Comparison of ENCODE assay signal across 13 mouse cellular contexts in genomic region chr1:119498536-119499231, GRCm38 (mm10). TPM values are rescaled to one million over a fixed set of nuclear protein-coding genes. Genes with fewer than 3 reads are reported as not detected.
DNase-seq lines count a peak whose midpoint lies in the region; ATAC-seq and TF ChIP-seq lines count a peak whose summit lies in the region.
"Had no signal": no experiment of that assay in that cellular context is flagged by ENCODE, and none has a peak within 500 bp of the region (broad histone marks: within the 10 kb centered on the region; RNA-seq: fewer than 3 reads in every experiment).

No protein-coding gene starts in this region.

- no peak overlapping the region for H3K9ac ChIP-seq in lung, postnatal 0 days (replicated peaks; ENCODE audit: low read depth)
- H3K9ac ChIP-seq: embryonic facial prominence, embryonic 15.5 days; limb, embryonic 15.5 days had no signal

- H3K9me3 ChIP-seq in lung, postnatal 0 days (ENCODE audit: low read length): no peaks in the 10 kb centered on the region
- H3K9me3 ChIP-seq: embryonic facial prominence, embryonic 15.5 days; limb, embryonic 15.5 days had no signal

- peaks cover 16% of the 10 kb centered on the region for H3K4me1 ChIP-seq in lung, postnatal 0 days (ENCODE audit: insufficient read depth, low read depth, low read length)
- peaks cover 26% of the 10 kb centered on the region for H3K4me1 ChIP-seq in lung, adult 2 months (ENCODE audit: control insufficient read depth, insufficient read depth, low read length)

- no peak overlapping the region for H3K4me2 ChIP-seq in lung, postnatal 0 days (replicated peaks; ENCODE audit: low read depth, low read length)
- H3K4me2 ChIP-seq: embryonic facial prominence, embryonic 15.5 days; limb, embryonic 15.5 days had no signal

- no peak for TF ChIP-seq EP300 in lung, postnatal 0 days (IDR thresholded peaks at IDR 0.05)

- TF ChIP-seq POLR2A in lung, adult 2 months (IDR thresholded peaks at IDR 0.05; ENCODE audit: borderline replicate concordance, extremely low read depth, low read depth, low read length): no peak

- H3K36me3 ChIP-seq in lung, postnatal 0 days (ENCODE audit: insufficient read depth, low read length): no peaks in the 10 kb centered on the region

- peak overlapping the region; percentile 0; the same call in 1 of the 2 replicates for H3K27ac ChIP-seq in lung, postnatal 0 days (ENCODE audit: low read length)
- H3K27ac ChIP-seq: embryonic facial prominence, embryonic 15.5 days; limb, embryonic 15.5 days had no signal

- no peaks in the 10 kb centered on the region for H3K27me3 ChIP-seq in lung, postnatal 0 days (replicated peaks; ENCODE audit: insufficient read depth, low read length)
- H3K27me3 ChIP-seq: embryonic facial prominence, embryonic 15.5 days; limb, embryonic 15.5 days had no signal

- no peak overlapping the region for H3K4me3 ChIP-seq in lung, postnatal 0 days (ENCODE audit: low read depth, low read length)
- H3K4me3 ChIP-seq in lung, adult 2 months (replicated peaks; ENCODE audit: extremely low read depth, low read depth, low read length): no peak overlapping the region
- H3K4me3 ChIP-seq: embryonic facial prominence, embryonic 15.5 days; limb, embryonic 15.5 days had no signal

- intact Hi-C loops in heart, postnatal 25 days (cut with DNase I): no loop called here
- intact Hi-C loops in left cerebral cortex, postnatal 25 days (cut with DNase I): no loop called here

- peak; percentile 91 for DNase-seq in heart, adult 11 months
- no peak for DNase-seq in heart, postnatal 25 days (ENCODE audit: low spot score)
- no peak for DNase-seq in lung, postnatal 0 days (ENCODE audit: low spot score)
- no peak for DNase-seq in lung, adult 2 months
- peak; percentile 46 for DNase-seq in kidney, postnatal 14 days
- peak; percentile 57 for DNase-seq in yolk sac, embryonic 10.5 days (ENCODE audit: low spot score)
- DNase-seq in left cerebral cortex, postnatal 25 days (ENCODE audit: low spot score in 2 of 2): no peak
- DNase-seq: cerebellum, postnatal 14 days had no signal

- no peak for TF ChIP-seq CTCF in lung, postnatal 0 days (IDR thresholded peaks at IDR 0.05)
- TF ChIP-seq CTCF in lung, adult 2 months (IDR thresholded peaks at IDR 0.05; ENCODE audit: insufficient read depth, low read length): no peak

- no peak for ATAC-seq in lung, postnatal 0 days
- no peak for ATAC-seq in monocyte, adult 5-6 weeks (replicated peaks; ENCODE audit: insufficient number of reproducible peaks, low FRiP score, low TSS enrichment, poor library complexity, severe bottlenecking)
- ATAC-seq: forebrain, embryonic 16.5 days; hindbrain, embryonic 16.5 days had no signal

- 75% methylated on average over 9 of the region's 9 CpGs for WGBS in lung, postnatal 0 days
- WGBS in lung, adult 2 months: 66% methylated on average over 9 of the region's 9 CpGs

RNA-seq across cellular contexts. Expression of gene Ralb, which starts 5.9 kb away (rescaled TPM):
- 10 to 100 TPM; 31.3 to 33.6 TPM for total RNA-seq in heart, postnatal 25 days (2021)
- polyA plus RNA-seq in lung, postnatal 0 days (2015; fragmentation: Nextera tagmentation; extraction: Ambion mirVana): 151 and 177 TPM in 2 replicates
- 47.9 and 54.1 TPM in 2 replicates for polyA plus RNA-seq in lung, adult 2 months (2012; rRNA removed)
- 10 to 100 TPM; 22.7 to 24.0 TPM for total RNA-seq in left cerebral cortex, postnatal 25 days (2021)
- total RNA-seq in monocyte, adult 5-6 weeks (2017): 31.2 to 45.9 TPM (median 45.4 TPM) in 3 replicates

RNA-seq across cellular contexts. Expression of gene Tmem185b, which starts 27.3 kb away (rescaled TPM):
- total RNA-seq in heart, postnatal 25 days (2021): 10 to 100 TPM; 15.2 to 16.4 TPM
- polyA plus RNA-seq in lung, postnatal 0 days (2015; fragmentation: Nextera tagmentation; extraction: Ambion mirVana): 23.1 and 25.8 TPM in 2 replicates
- 20.6 and 29.5 TPM in 2 replicates for polyA plus RNA-seq in lung, adult 2 months (2012; rRNA removed)
- 10 to 100 TPM; 13.9 to 18.5 TPM for total RNA-seq in left cerebral cortex, postnatal 25 days (2021)
- total RNA-seq in monocyte, adult 5-6 weeks (2017): 12.0 to 22.8 TPM (median 15.4 TPM) in 3 replicates

Comparison
In these comparisons a context has a peak if more than half of its experiments do, and no peak if none do; other contexts are left out.
1. DNase-seq: peak in heart, adult 11 months (single experiment), kidney, postnatal 14 days (single experiment) and yolk sac, embryonic 10.5 days (single experiment); none in heart, postnatal 25 days (single experiment), lung, postnatal 0 days (single experiment), lung, adult 2 months (single experiment) and left cerebral cortex, postnatal 25 days (0 of 2).